Mouse (Mus musculus) gastrocnemius, postnatal 25 days (tissue): ENCODE results near the gene Plekhn1. TPM values are rescaled to one million over a fixed set of nuclear protein-coding genes. Genes with fewer than 3 reads are reported as not detected.

Source experiments
- DNase-seq: peaks from one replicate; pipeline ENCODE4 v3.0.0; 2022
- microRNA-seq, 2 experiments: library from miRNA; unstranded; fragments of <30 nt; microRNA quantifications; one replicate each; pipeline ENCODE4 v1.2.0; 2021; ENCODE audit warnings: borderline replicate concordance in 2 of 2
- total RNA-seq, 2 experiments: library from RNA; stranded (reverse); gene quantifications; 1 replicate in 1 of 2; 2 replicates in 1 of 2; pipeline ENCODE4 v1.2.3; 2021

Plekhn1 gene
- total RNA-seq, 2 experiments from 2014 or later, result 5.4 to 6.9 TPM

DNA sequence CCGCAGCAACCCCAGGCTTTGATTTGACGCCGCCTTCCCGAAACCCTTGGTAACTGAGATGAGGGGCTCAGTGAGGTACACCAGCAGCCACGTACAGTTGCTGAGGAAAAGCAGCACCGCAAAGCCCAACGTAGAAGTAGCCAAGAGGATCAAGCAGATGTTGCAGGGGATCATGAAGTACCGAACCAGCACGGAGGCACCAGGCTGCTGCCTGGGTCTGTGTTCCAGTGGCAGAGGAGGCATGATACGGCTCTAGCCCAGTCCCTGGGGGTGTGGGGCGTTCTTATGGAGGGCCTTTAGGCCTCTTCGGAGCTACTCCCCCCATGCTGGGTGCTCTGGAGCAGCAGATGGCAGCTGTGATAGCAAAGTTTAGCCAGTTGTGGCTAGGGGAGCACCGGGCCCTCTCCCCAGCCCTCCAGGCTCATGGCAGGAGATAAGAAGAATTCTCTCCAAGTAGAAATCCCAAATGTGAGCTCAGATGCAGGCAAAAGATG lies 49.2 kb downstream of the Plekhn1 start:
- no peak for DNase-seq

DNA sequence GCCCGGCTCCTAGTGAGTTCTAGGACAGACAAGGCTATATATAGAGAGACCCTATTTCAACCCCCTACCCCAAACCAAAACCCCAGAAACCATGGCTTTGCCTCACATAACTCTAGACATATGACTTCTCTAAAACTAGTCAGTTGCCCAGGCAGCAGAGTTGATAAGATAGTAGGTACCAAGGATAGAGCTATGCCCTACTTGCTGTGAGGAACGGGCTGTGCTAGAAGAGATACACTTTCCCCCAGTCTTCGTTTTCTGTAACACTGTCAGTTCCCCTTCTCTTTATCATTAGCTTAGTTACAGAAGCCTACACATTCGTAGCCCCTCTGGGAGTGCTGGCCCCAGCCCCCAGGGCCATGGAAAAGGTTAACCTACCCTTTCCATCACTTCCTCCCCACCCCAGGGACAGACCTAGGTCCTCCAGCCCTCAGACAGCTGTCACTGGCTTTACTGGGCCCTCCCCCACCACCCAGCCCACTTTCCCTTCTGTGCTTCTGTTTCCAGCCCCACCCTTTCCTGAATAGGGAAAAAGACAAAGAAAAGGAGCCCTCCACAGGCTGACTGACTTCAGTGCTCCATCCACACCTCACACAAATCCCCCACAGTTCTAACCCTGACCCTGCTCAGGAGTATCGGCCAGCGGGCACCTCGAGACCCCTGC lies 50.2 kb downstream of the Plekhn1 start:
- DNase-seq, result no peak

DNA sequence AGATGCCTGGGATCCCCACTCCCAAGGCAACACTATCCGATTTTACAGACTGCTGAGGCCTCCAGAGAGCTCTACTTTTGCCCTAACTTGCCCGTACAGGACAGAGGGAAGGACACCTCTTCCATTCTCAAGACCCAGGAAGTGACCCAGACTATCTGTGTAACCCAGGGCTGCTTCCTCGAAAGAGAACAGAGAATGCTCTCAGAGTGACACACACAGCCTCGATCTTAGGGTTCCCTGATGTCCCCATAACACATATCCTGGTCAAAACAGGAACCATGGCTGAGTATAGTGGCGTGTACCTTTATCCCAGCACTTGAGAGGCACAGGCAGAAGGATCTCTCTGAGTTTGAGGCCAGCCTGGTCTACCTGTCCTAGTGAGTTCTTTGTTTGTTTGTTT lies 50.9 kb downstream of the Plekhn1 start:
- DNase-seq, result no peak

DNA sequence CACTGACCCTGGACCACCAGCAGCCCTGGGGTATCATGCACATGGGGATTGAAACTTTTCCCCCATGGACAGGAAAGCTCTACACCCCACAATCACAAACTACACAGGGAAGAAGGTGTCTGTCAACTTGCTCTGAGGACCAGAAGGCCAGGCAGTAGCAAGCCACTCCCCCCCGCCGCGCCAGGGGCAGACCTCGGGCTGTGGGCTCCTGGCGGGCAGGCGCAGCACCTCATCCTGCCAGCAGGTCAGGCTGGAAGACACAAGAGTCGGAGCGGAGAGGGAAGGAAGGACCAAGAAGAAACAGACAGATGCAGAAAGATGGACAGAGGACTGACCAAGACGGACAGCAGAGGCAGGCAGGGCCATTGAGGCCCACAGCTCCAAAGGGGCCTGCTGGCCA lies 57.0 kb downstream of the Plekhn1 start:
- no peak for DNase-seq

DNA sequence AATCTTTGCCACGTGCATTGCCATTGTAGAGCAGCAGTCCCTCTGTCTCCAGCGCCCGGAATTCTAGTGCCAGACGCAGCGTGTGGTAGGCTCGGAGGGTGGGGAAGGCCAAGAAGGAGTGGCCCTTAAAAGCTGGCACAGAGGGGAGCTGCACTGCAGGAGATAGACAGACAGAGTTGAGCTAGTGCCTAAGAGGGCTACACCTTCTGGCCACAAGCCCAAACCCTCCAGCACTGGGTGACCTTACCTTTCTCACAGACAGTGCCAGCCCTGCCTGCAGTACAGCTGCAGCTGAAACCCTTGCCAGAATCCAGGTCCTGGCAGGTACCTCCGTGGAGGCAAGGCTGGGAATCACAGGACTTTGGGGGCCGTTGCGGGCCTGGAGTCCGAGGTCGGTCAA lies 62.8 kb downstream of the Plekhn1 start:
- no peak for DNase-seq

Small RNA genes within 50 kb of the gene (microRNA-seq; reads per million reads assigned to microRNA genes)
- 0 to 1.9 reads per million in 2 experiments for gene Mir7658

Other genes with a start within 250 kb of the Plekhn1 start
- 1 to 10 TPM; 1.2 to 1.6 TPM for gene B3galt6, start 242.2 kb downstream of the Plekhn1 start, total RNA-seq
- gene Sdf4, start 242.0 kb downstream of the Plekhn1 start, total RNA-seq, result 10 to 100 TPM; 67.0 to 79.3 TPM
- under 1 TPM; 0.51 to 0.80 TPM for gene Tnfrsf4, start 221.0 kb downstream of the Plekhn1 start, total RNA-seq
- gene Tnfrsf18, start 208.7 kb downstream of the Plekhn1 start, total RNA-seq, result not detected
- not detected for gene Ttll10, start 175.4 kb downstream of the Plekhn1 start, total RNA-seq
- 1 to 10 TPM; 2.2 to 4.3 TPM for gene 9430015G10Rik, start 124.9 kb downstream of the Plekhn1 start, total RNA-seq
- not detected for gene Rnf223, start 104.3 kb downstream of the Plekhn1 start, total RNA-seq
- gene Agrn, start 37.4 kb downstream of the Plekhn1 start, total RNA-seq, result 10 to 100 TPM in 1 of 2 experiments, 1 to 10 TPM in 1; 9.7 to 11.3 TPM
- gene Isg15, start 34.0 kb downstream of the Plekhn1 start, total RNA-seq, result 1 to 10 TPM; 1.0 to 1.1 TPM
- gene AW011738, start 31.6 kb downstream of the Plekhn1 start, total RNA-seq, result 1 to 10 TPM; 2.9 to 3.9 TPM
- 100 to 1,000 TPM; 169 to 182 TPM for gene Perm1, start 19.0 kb downstream of the Plekhn1 start, total RNA-seq
- 10 to 100 TPM; 26.7 to 27.9 TPM for gene Noc2l, start 1.2 kb upstream of the Plekhn1 start, total RNA-seq
- gene Samd11, start 20.8 kb upstream of the Plekhn1 start, total RNA-seq, result under 1 TPM in 1 of 2 experiments, not detected in 1; 0.16 TPM
- not detected for gene Vmn2r-ps159, start 96.2 kb upstream of the Plekhn1 start, total RNA-seq